Mouse (Mus musculus): Measurements from ENCODE around the gene Fbxw5. TPM values are rescaled to one million over a fixed set of nuclear protein-coding genes. Genes with fewer than 3 reads are reported as not detected.

Gene Fbxw5
- polyA plus RNA-seq, 1 experiment from 2014 or later = 72.9 TPM

GRCm38 (mm10) chr2:25487965-25488670 lies 12.4 kb upstream of the Fbxw5 start:
- Histone ChIP-seq H3K4me3 (ENCODE audit: low read depth, low read length) (no peak overlapping the region), H3K27ac (ENCODE audit: low read depth) (no peak overlapping the region), H3K36me3 (ENCODE audit: control insufficient read depth, insufficient read depth, low read length) (no peaks in the 10 kb centered on the region), H3K9ac (ENCODE audit: low read length) (no peak overlapping the region), H3K4me1 (replicated peaks; ENCODE audit: control insufficient read depth, insufficient read depth, low read length) (no peaks in the 10 kb centered on the region), H3K27me3 (replicated peaks; ENCODE audit: control insufficient read depth, insufficient read depth, low read length) (no peaks in the 10 kb centered on the region), H3K4me2 (ENCODE audit: low read length) (no peak overlapping the region), H3K9me3 (ENCODE audit: control insufficient read depth, low read length) (no peaks in the 10 kb centered on the region)
- DNase-seq (ENCODE audit: low spot score) = no peak
- 82% methylated on average over 6 of the region's 6 CpGs for WGBS
- no peak for ATAC-seq (replicated peaks; ENCODE audit: low FRiP score, low TSS enrichment, low read depth)

GRCm38 (mm10) chr2:25488671-25489068 lies 11.9 kb upstream of the Fbxw5 start:
- Histone ChIP-seq H3K4me2 (ENCODE audit: low read length) (no peak overlapping the region), H3K9me3 (ENCODE audit: control insufficient read depth, low read length) (no peaks in the 10 kb centered on the region), H3K36me3 (ENCODE audit: control insufficient read depth, insufficient read depth, low read length) (no peaks in the 10 kb centered on the region), H3K4me1 (replicated peaks; ENCODE audit: control insufficient read depth, insufficient read depth, low read length) (no peaks in the 10 kb centered on the region), H3K27me3 (replicated peaks; ENCODE audit: control insufficient read depth, insufficient read depth, low read length) (no peaks in the 10 kb centered on the region), H3K4me3 (ENCODE audit: low read depth, low read length) (no peak overlapping the region), H3K9ac (ENCODE audit: low read length) (no peak overlapping the region), H3K27ac (ENCODE audit: low read depth) (no peak overlapping the region)
- ATAC-seq (replicated peaks; ENCODE audit: low FRiP score, low TSS enrichment, low read depth) (no peak), DNase-seq (ENCODE audit: low spot score) (no peak)
- 80% methylated on average over 7 of the region's 7 CpGs for WGBS

- H3K9ac ChIP-seq (ENCODE audit: low read length) = no peak overlapping the region
- H3K4me2 ChIP-seq (ENCODE audit: low read length) = no peak overlapping the region
- ATAC-seq (replicated peaks; ENCODE audit: low FRiP score, low TSS enrichment, low read depth) = no peak
- no peak overlapping the region for H3K4me3 ChIP-seq (ENCODE audit: low read depth, low read length)
- DNase-seq (ENCODE audit: low spot score) = no peak
- H3K27me3 ChIP-seq (replicated peaks; ENCODE audit: control insufficient read depth, insufficient read depth, low read length) = no peaks in the 10 kb centered on the region
- no peak overlapping the region for H3K27ac ChIP-seq (ENCODE audit: low read depth)
- no peaks in the 10 kb centered on the region for H3K4me1 ChIP-seq (replicated peaks; ENCODE audit: control insufficient read depth, insufficient read depth, low read length)
- H3K36me3 ChIP-seq (ENCODE audit: control insufficient read depth, insufficient read depth, low read length) = no peaks in the 10 kb centered on the region
- H3K9me3 ChIP-seq (ENCODE audit: control insufficient read depth, low read length) = no peaks in the 10 kb centered on the region
- 83% methylated on average over 5 of the region's 5 CpGs for WGBS
Observed at GRCm38 (mm10) chr2:25492988-25493387, 7.6 kb upstream of the Fbxw5 start.

- Histone ChIP-seq H3K4me1 (replicated peaks; ENCODE audit: control insufficient read depth, insufficient read depth, low read length) (no peaks in the 10 kb centered on the region), H3K36me3 (ENCODE audit: control insufficient read depth, insufficient read depth, low read length) (no peaks in the 10 kb centered on the region), H3K4me2 (ENCODE audit: low read length) (no peak within 1 kb of the TSS), H3K27me3 (replicated peaks; ENCODE audit: control insufficient read depth, insufficient read depth, low read length) (no peaks in the 10 kb centered on the region), H3K9me3 (ENCODE audit: control insufficient read depth, low read length) (no peaks in the 10 kb centered on the region), H3K9ac (ENCODE audit: low read length) (no peak within 1 kb of the TSS), H3K27ac (ENCODE audit: low read depth) (no peak within 1 kb of the TSS), H3K4me3 (ENCODE audit: low read depth, low read length) (no peak within 1 kb of the TSS)
- DNase-seq (ENCODE audit: low spot score) (no peak), ATAC-seq (replicated peaks; ENCODE audit: low FRiP score, low TSS enrichment, low read depth) (no peak)
- 84% methylated on average over 5 of the region's 5 CpGs for WGBS
Observed at GRCm38 (mm10) chr2:25493476-25493961, 7.0 kb upstream of the Fbxw5 start, which contains the start of gene Lcn12. TSS of gene Lcn12 (minus strand) at chr2:25493911.

GRCm38 (mm10) chr2:25496462-25496861 lies 4.1 kb upstream of the Fbxw5 start:
- Histone ChIP-seq H3K9me3 (ENCODE audit: control insufficient read depth, low read length) (no peaks in the 10 kb centered on the region), H3K4me1 (replicated peaks; ENCODE audit: control insufficient read depth, insufficient read depth, low read length) (peaks cover 3% of the 10 kb centered on the region), H3K27ac (ENCODE audit: low read depth) (no peak overlapping the region), H3K4me3 (ENCODE audit: low read depth, low read length) (no peak overlapping the region), H3K9ac (ENCODE audit: low read length) (no peak overlapping the region), H3K27me3 (replicated peaks; ENCODE audit: control insufficient read depth, insufficient read depth, low read length) (no peaks in the 10 kb centered on the region), H3K4me2 (ENCODE audit: low read length) (no peak overlapping the region), H3K36me3 (ENCODE audit: control insufficient read depth, insufficient read depth, low read length) (no peaks in the 10 kb centered on the region)
- WGBS = 47% methylated on average over 4 of the region's 4 CpGs
- no peak for DNase-seq (ENCODE audit: low spot score)
- no peak for ATAC-seq (replicated peaks; ENCODE audit: low FRiP score, low TSS enrichment, low read depth)

GRCm38 (mm10) chr2:25497846-25498575 lies 2.5 kb upstream of the Fbxw5 start:
- H3K27me3 ChIP-seq (replicated peaks; ENCODE audit: control insufficient read depth, insufficient read depth, low read length) = no peaks in the 10 kb centered on the region
- no peak overlapping the region for H3K4me2 ChIP-seq (ENCODE audit: low read length)
- no peak overlapping the region for H3K9ac ChIP-seq (ENCODE audit: low read length)
- no peaks in the 10 kb centered on the region for H3K9me3 ChIP-seq (ENCODE audit: control insufficient read depth, low read length)
- H3K4me3 ChIP-seq (ENCODE audit: low read depth, low read length) = no peak overlapping the region
- DNase-seq (ENCODE audit: low spot score) = no peak
- no peak overlapping the region for H3K27ac ChIP-seq (ENCODE audit: low read depth)
- H3K4me1 ChIP-seq (replicated peaks; ENCODE audit: control insufficient read depth, insufficient read depth, low read length) = peaks cover 10% of the 10 kb centered on the region
- peaks cover under 1% of the 10 kb centered on the region; the same call in 1 of the 2 replicates for H3K36me3 ChIP-seq (ENCODE audit: control insufficient read depth, insufficient read depth, low read length)
- WGBS = 51% methylated on average over 6 of the region's 6 CpGs
- no peak for ATAC-seq (replicated peaks; ENCODE audit: low FRiP score, low TSS enrichment, low read depth)

- H3K9ac ChIP-seq (ENCODE audit: low read length) = no peak overlapping the region
- H3K9me3 ChIP-seq (ENCODE audit: control insufficient read depth, low read length) = no peaks in the 10 kb centered on the region
- peaks cover 9% of the 10 kb centered on the region for H3K36me3 ChIP-seq (ENCODE audit: control insufficient read depth, insufficient read depth, low read length)
- H3K4me3 ChIP-seq (ENCODE audit: low read depth, low read length) = no peak overlapping the region
- H3K4me2 ChIP-seq (ENCODE audit: low read length) = no peak overlapping the region
- ATAC-seq (replicated peaks; ENCODE audit: low FRiP score, low TSS enrichment, low read depth) (no peak), DNase-seq (ENCODE audit: low spot score) (no peak)
- no peaks in the 10 kb centered on the region for H3K27me3 ChIP-seq (replicated peaks; ENCODE audit: control insufficient read depth, insufficient read depth, low read length)
- WGBS = 69% methylated on average over 15 of the region's 15 CpGs
- H3K4me1 ChIP-seq (replicated peaks; ENCODE audit: control insufficient read depth, insufficient read depth, low read length) = peaks cover 10% of the 10 kb centered on the region
- H3K27ac ChIP-seq (ENCODE audit: low read depth) = no peak overlapping the region
Observed at GRCm38 (mm10) chr2:25498622-25499478, 1.7 kb upstream of the Fbxw5 start.

- ATAC-seq (replicated peaks; ENCODE audit: low FRiP score, low TSS enrichment, low read depth) (peak; percentile 24), DNase-seq (ENCODE audit: low spot score) (no peak)
- Histone ChIP-seq H3K9me3 (ENCODE audit: control insufficient read depth, low read length) (no peaks in the 10 kb centered on the region), H3K27ac (ENCODE audit: low read depth) (no peak overlapping the region), H3K36me3 (ENCODE audit: control insufficient read depth, insufficient read depth, low read length) (peaks cover 22% of the 10 kb centered on the region), H3K9ac (ENCODE audit: low read length) (peak overlapping the region; percentile 48), H3K4me3 (ENCODE audit: low read depth, low read length) (peak overlapping the region; percentile 97), H3K4me2 (ENCODE audit: low read length) (peak overlapping the region; percentile 60), H3K27me3 (replicated peaks; ENCODE audit: control insufficient read depth, insufficient read depth, low read length) (no peaks in the 10 kb centered on the region), H3K4me1 (replicated peaks; ENCODE audit: control insufficient read depth, insufficient read depth, low read length) (peaks cover 10% of the 10 kb centered on the region)
- 67% methylated on average over 6 of the region's 6 CpGs for WGBS
Observed at GRCm38 (mm10) chr2:25500071-25500575, 427 bp upstream of the Fbxw5 start.

Data from intestine, embryonic 14.5 days (tissue).